Mouse (Mus musculus) MEL-GATA-1-ER (cell line): ENCODE measurements around the gene Rbm38.

ENCODE experiments used
- DNase-seq: peaks from one replicate; pipeline ENCODE4 v3.0.0-alpha.2; 2012; ENCODE audit warnings: low read depth; ENCODE audit errors: extremely low read depth

Rbm38 gene

DNA sequence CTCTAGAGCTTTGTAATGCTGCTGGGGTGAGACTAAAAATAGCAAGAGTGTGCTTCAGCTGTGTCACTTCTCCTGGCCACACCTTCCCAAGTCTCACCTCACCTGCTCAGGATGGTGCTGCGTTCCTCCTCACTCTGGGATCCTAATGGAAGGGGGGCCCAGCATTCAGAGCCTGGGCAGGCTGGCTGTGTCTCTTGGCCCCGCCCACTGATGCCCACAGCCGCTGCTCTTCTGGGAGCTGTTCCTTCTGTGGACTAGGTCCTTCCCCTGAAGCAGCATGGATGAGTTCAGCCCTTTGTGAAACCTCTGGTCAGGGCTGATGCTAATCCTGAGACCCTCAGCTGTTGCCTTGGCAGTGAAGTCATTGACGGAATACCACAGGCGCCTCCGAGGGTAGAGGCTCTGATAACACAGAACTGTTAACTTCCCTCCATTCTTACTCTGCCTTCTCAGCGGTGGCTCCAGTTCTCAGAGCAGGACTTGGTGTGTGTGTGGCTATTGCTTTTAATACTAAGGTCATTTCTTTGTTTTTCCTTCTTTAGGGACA lies 5.5 kb upstream of the Rbm38 start:
- no peak for DNase-seq

DNA sequence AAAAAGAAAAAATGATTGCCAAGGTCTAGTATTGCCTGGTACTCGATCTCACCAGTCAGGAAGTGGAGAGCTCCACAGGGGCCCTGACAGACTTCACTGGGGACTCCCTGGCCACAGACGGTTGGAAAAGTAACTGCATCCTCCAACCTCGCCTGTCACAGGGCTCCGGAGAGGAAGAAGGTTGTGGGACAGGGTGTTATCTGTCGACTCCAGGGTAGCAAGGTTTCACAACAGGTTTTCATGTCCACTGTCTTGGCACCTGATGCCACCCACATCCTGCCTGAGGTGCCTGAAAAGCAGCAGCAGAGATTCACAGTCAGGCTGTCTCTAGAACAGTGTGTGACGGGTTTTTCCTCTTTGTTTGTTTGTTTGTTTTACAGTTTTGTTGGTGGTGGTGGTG lies 2.4 kb upstream of the Rbm38 start:
- DNase-seq: peak; percentile 61

DNA sequence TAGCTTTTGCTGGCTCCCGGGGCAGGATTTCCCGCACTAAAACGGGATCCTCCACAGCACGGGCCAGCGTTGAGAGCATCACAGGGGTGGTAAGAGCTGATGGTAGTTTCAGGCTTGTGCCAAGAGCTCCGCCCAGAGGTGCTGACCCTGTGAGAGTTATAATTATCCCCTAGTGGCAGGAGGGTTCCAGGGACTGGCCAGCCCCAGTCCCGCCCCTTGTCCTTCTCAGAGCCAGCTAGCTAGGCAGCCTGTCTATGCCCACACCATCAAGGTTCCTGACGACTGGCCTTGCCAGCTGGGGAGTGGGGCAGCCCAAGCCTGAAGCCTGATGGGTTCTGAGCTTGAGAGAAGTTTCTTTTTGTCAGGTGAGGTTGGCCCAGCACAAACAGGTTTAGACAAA lies 1.7 kb upstream of the Rbm38 start:
- DNase-seq: no peak

DNA sequence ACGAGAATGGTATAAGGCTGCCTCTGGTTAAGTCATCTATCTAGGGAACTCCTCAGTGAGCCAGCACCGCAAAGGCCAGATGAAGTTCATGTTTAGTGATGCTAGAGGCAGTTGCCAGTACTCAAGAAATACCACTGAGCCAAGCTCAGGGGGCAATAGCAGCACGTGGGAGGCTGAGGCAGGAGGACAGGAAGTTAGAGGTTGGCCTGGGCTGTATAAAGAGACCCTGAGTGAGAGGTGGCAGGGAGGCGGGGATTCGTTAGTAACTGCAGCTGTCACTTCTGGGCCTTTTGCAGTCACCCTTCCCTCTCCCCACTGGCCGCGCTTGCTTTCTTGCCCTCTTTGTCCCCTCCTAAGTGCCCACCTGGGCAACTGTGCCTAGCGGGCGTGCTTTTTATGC lies 976 bp upstream of the Rbm38 start:
- DNase-seq: no peak

DNA sequence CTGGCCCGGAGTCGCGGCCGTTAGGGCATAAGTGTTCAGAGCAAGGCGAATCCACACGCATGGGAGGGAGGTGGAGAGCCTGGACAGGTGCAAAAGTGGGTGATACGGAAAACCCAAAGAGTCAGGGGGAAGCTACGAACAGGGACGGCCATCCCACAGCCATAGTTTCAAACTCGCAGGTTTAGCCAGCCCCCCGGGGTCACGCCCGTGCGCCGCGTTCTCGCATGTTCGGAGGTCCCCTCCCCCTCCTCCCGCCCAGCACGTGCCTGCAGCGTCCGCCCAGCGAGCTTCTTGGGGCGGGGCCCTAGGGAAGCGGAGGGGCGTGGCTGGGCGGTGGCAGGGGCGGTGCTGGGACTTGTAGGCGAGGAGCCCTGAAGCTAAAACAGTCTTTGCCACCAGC lies 508 bp upstream of the Rbm38 start:
- DNase-seq: no peak

DNA sequence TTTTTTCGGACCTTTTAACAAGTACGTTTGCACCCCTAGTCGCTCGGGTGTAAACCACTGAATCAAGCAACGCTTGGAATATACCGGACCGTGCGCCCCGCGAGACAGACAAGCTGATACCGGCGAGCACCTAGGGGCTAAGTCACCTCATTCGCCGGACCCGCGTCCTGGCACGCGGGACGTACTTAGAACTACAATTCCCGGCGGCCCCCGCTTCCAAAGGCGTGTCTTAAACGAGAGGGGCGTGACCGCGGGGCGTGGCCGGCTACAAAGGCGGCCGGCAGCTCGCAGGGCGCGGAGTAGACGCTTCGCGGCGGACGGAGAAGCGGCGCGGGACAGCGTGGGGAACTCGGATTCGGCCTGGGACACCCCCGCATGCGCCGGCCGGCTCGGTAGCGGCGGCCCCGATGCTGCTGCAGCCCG lies 1.3 kb downstream of the Rbm38 start:
- DNase-seq: peak; percentile 64

DNA sequence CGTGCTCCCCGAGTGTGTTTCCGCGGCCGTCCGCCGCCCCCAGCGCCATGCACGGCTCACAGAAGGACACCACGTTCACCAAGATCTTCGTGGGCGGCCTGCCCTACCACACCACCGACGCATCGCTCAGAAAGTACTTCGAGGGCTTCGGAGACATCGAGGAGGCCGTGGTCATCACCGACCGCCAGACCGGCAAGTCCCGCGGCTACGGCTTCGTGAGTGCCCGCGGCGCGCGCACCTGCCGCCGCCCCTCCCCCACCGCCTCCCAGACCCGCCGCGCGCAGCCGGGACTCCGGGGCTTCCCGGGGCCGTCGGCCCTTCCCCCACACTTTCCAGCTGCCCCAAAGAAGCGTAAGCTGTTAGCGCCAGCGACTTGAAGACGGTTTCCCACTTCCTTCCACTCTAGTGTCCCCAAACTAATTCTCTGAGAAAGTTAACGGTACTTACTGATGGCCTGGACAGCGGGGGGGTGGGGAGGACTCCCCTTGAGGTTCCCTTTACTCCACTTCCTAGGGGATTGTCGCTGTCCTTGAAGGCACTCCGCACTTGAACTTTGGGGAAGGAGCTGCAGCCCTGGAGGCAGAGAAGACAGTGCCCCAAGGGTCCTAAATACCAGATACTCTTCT lies 1.9 kb downstream of the Rbm38 start:
- no peak for DNase-seq

DNA sequence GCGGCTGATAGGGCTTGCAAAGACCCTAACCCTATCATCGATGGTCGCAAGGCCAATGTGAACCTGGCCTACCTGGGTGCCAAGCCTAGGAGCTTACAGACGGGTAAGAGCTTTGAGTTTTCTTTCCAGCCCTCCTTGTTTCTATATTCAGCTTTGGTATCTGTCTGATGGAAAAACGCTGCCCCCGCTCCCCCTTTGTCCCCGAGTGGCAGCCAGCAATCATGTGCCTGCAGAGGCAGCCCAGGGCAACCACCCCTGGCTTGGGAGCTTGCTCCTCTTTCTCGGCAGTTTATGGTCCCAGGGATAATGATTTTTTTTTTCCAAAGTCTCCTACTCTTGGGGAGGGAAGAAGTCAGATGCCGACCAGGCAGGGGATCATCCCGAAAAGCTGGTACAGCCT lies 2.5 kb downstream of the Rbm38 start:
- no peak for DNase-seq

DNA sequence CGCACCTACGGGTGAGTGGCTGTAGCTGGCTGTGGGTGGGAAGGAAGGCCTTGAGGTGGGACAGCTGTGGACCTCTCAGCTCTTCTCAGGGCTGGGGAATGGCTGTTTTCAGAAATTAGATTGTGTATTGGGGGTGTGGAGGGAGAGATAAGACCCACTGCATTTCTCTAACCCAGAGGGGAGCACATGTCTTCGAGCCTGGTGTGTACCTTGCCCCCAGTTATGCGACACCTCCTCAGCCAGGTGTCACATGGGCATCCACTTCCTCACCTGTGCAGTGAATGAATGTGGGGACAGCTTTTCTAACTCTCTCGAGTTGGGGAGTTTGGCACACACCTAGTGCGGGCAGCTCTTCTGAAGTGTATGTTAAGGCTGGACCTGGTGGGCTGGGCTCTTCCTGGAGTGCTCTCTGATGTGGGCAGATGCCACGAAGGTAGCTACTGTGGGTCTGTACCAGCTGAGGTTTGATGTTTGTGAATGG lies 3.1 kb downstream of the Rbm38 start:
- no peak for DNase-seq

DNA sequence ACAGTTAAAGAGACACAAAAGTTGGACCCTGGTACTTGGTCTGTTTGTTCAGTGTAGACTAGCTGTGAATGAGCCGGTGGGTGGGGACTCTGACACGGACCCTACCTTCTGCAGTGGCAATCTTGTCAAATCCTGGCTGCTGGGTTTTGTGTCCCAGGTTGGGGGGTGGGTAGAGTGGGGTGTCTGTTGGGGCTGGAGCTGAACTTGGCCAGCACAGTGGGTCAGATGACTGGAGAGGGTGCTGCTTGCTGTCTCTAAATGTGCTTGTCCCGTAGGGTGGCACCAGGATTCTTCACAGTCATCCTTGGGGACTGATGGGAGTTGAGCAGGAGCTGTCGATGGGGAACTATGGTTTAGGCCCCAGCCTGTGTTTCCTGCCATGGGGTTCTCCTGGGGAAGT lies 3.7 kb downstream of the Rbm38 start:
- DNase-seq: no peak

DNA sequence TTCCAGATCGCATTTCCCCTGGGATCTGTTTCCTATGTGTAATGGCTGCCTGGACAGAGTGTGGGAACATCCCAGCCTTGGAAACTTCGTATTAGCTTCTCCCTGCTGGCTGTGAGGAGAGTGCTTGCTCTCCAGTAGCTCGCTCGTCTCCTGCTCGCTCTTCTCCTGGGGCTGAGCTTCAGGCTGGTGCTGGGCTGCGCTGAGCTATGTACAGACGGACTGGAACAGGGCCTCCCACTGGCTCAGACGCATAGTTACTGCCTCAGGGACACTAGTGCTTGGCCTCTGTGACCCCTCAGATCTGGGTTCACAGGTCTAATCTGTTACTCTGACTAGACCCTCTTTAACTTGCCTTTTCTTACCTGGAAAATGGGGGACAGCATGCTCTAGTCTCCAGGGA lies 4.1 kb downstream of the Rbm38 start:
- no peak for DNase-seq

DNA sequence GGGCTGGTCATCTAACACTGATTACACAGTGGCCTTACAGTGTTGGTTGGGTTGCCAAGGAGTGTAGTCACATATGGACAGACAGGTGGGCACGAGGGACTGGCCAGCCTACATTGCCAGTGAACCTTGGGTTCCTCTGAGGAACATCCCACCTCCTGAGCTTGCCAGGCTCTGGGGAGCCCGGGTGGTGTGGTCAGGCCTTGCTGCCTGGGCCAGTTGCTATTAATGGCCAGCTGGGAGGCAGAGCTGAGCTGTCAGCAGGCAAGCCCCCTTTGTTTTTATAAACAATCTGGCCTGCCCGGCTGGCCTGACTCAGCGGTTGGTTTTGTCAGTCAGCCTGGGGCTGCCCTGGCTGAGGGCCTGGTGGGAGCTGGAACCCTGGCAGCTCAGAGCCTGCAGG lies 4.6 kb downstream of the Rbm38 start:
- no peak for DNase-seq

DNA sequence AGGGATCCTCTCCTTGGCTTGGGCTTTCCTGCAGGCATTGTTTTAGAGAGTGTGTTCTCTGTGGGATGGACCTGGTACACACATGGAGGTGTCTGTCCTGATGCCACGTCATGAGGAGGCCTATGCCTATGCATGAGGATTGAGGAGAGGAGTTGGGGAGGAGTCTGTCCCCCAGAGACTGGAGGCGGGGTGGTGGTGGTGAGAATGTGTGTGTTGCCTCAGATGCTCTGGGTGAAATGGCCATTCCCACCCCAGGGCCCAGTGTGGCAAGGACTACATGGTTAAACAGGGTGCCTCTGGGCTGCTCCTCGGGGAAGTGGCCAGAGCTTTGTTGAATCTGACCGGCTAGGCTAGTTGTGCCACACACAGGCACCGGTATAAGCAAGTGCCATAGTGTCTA lies 6.0 kb downstream of the Rbm38 start:
- no peak for DNase-seq

DNA sequence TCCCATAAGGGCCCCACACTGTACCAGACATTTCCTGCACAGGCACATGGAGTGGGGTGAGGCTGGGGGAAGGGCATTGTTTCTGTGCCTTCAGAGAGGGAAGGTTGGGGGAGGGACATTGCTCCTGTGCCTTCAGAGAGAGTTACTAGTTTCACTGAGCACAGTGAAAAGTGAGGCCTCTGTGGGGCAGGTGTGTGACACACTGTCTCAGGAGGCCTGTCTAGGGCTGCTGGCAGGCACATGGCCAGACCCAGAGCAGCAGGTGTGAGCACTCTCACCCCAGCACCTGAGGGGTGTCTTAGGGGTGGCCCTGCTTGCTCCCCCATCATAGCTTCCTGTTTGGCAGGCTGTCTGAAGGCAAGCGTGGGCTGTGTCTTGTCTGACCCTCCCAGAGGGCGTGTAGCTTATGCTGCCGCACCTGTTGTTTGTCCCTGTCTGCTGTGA lies 6.4 kb downstream of the Rbm38 start:
- DNase-seq: no peak

DNA sequence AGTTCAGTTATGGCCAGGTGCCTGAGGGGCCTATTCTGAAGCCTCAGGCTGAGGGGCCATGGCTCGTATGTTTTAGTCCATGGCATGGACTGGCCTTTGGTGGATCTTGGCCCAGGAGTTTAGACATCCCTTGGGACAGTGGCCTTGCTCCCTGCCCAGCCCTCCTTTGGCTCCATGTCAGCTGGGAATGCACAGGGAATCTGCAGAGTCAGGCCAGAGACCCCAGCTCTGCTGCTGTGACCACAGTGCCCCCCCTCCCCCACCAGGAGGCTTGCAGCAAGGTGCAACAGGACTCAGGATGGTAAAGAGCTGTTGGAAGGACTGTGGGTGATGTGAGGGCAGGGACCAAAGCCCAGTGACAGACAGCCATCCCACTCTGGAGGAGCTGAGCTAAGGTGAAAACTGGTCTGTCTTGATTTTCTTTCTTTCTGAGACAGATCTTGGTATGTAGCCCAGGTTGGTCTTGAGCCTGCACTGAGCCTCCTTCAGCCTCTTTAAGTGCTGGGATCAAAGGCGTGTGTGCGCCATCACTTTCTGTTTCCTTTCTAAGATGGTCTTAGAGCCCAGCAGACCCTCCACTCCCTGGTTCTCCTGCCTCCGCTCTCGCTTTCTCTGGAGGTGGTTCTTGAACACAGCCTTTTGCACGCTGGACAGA lies 7.0 kb downstream of the Rbm38 start:
- DNase-seq: no peak

DNA sequence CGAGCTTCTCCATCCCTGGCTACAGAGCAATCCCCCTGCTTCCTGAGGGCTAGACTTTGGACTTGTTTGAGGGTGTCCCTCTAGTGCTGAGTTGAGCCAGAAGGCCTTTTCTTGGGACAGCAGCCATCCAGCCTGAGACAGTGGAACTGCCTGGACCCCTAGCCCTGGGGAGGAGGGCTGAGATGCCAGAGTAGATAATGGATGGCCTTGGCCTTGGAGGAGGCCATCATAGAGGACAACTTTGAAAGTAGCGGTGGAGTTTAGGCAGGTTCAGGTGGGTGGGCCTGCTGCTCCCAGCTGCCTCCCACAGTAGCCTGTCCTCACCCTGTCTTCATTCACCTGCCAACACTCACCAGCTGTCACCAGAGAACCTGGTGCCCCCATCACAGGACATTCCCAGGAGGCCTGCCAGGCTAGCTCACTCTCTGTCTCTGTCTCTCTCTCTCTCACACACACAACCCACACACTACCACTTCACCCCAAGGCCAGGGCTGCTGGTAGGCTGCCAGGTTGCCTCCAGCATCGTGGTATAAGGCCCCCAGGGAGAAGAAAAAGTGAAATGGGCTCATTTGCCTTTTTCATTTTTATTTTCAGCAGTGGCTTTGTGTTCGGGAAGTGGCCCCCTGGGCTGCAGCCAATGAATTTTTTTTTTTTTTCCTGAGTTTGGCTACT lies 7.7 kb downstream of the Rbm38 start:
- DNase-seq: no peak

DNA sequence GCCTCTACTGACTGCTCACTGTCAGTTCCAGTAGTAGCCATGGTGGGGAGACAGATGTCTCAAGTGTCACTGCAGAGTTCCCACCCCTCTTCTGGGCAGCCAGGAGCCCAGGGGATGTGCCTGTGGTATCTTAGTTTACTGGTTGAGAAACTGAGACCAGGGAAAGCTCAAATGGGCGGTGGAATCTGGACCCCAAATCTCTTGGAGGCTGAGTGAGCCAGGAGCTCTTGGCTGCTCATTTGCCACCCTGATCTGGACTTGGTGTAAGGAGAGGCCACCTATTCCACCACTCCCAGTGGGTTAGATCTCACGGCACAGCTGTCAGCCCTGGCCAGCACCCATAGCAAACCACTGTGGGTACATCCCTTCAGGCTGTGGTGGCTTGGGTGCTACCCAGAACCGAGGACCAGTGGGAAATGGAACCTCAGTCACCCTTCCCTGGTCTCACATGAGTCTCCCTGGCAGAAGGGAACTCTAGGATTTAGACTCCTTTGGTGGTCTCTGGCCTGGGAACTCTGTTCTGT lies 8.3 kb downstream of the Rbm38 start:
- no peak for DNase-seq

DNA sequence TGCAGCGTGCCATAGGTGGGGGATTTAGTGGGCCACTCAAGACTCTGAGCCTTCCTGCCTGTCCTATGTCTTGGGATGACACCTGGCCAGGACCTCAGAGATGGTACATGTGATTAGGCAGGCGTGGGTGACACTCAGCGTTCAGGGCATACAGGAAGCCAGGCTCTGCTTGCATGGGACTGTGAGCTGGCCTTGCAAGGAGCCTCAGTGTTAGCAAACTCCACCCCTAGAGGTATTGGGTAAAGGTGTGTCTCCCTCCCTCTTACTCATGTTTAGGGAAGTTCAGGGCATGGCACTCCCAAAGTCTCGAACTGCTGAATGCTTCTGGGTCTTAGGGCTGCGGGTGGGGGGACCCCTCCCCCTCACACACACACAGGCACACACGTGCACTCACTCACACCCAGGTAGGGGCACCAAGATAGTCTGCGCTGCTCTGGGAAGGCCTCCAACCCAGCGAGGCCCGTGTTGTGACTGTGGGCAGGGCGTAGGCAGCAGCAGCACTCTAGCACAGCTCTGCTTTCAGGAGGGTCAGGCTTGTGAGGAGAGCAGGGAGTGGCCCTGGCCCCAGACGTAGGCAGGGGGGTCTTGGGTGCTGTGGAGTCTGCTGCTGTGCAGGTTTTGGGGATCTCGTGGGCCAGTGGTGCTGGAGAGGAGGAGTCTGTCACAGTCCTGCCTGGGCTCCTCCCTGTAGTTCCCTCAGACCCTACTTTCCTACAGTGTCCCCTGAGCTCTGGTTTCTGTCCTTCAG lies 10.5 kb downstream of the Rbm38 start:
- DNase-seq: no peak

DNA sequence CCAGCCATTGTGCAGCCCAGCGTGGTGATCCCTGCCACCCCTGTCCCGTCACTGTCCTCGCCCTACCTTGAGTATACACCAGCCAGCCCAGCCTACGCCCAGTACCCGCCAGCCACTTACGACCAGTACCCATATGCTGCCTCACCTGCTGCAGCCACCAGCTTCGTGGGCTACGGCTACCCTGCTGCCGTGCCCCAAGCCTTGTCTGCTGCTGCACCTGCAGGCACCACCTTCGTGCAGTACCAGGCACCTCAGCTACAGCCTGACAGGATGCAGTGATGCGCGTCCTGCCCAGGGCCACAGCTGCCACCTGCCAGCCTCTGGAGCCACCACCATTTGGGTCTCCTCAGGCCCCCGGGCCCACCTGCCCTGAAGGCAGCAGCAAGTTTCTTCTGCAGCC lies 13.2 kb downstream of the Rbm38 start:
- DNase-seq: no peak

DNA sequence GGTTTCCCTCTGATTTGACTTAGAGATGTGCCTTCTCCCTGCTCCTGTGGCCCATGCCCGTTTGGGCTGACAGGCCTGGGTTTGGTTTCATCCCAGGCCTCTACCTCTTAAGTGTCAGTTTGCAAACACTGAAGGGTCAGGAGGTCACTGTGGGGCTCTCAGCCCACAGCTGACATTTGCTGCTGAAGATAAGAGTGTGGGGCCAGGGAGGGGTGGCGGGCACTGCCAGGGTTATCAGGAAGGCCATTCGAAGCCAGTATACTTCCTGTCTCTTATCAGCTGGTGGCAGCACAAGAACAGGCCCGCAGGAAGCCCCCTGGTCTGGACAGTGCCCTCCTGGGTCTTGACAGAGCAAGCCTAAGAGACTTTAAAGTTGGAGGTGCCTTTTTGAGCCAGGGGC lies 14.7 kb downstream of the Rbm38 start:
- DNase-seq: no peak

DNA sequence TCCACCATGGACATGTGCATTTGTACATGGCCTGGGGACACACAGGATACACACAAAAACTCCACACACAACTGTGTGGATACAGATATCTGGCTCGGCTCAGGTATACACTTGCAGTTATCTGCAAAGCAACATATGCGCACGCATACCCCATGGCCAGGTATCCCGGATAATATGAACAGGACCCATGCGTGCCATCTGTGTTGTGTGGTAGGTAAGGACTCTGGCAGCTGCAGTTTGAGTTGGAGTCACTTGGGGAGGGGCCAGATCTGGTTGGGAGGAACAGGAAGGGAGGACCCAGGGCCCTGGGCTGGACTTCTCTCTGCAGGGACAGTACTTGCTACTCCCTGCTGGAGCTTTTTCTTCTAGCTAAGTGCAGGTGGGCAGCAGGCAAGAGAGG lies 15.4 kb downstream of the Rbm38 start:
- no peak for DNase-seq

DNA sequence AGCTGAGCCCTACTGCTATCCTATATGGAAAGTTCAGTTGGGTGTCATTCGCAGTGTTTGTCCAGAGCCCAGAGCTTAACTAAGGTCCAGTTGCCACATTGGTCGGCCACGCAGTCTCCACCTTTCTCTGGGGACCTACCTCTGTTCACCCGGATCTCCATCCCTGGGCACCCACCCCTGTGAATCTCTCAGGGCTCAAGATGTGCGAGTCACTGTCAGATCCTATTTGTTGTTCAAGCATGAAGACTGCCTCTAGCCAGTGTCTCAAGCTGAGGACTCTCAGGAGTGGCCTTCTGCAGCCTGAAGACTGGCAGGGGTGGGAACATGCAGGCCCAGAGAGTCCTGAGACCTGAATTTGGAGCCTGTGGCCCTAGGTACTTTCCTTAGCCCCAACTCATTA lies 15.8 kb downstream of the Rbm38 start:
- DNase-seq: no peak
